Mouse (Mus musculus) heart, adult 2 months (tissue): ENCODE results near the gene Wdr43.

ENCODE experiments used
- CTCF ChIP-seq: fragments of 200-600 bp; IDR thresholded peaks from 2 replicates; pipeline ENCODE4 v1.8.1; 2022; ENCODE audit warnings: antibody characterized with exemption, mild to moderate bottlenecking, moderate library complexity
- EP300 ChIP-seq: fragments of 200-500 bp; IDR thresholded peaks from 2 replicates; pipeline ENCODE4 v1.6.1; 2011; ENCODE audit warnings: low read depth, low read length, control low read depth; ENCODE audit not compliant: insufficient read depth
- POLR2A ChIP-seq: fragments of 200-500 bp; IDR thresholded peaks from 2 replicates; pipeline ENCODE4 v1.6.1; 2011; ENCODE audit warnings: mild to moderate bottlenecking, low read depth, low read length, control low read depth; ENCODE audit not compliant: insufficient read depth

GRCm38 (mm10) chr17:71579176-71579705, 36.5 kb upstream of the Wdr43 start:
- no peak for TF ChIP-seq CTCF
- TF ChIP-seq POLR2A = no peak
- TF ChIP-seq EP300 = no peak
